9 mouse cellular contexts compared by ENCODE assay signal in the genomic region with DNA sequence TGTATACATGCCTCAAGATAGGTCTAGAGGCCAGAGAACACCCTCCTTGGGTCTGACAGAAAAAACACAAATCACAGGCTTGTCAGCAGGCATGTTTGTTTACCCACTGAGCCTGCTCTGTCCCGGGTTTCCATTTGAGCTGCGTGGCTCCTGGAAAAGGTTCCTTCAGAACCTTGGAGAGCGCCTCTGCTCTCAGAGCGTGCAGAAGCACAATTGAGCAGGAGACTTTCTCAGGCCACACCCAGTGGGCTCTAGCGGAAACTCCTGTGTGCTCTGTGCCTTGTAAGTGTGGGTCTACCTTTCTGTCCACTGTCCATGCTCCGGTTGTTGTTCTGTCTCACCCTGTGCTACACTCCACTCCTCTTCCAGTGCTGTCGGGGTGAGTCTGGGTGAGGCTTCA. TPM values are rescaled to one million over a fixed set of nuclear protein-coding genes. Genes with fewer than 3 reads are reported as not detected.
DNase-seq lines count a peak whose midpoint lies in the region; ATAC-seq lines count a peak whose summit lies in the region.
"Had no signal": no experiment of that assay in that cellular context is flagged by ENCODE, and none has a peak within 500 bp of the region (broad histone marks: within the 10 kb centered on the region; RNA-seq: fewer than 3 reads in every experiment).

No protein-coding gene starts in this region.

- no peaks in the 10 kb centered on the region for H3K9me3 ChIP-seq in hindbrain, embryonic 11.5 days (ENCODE audit: control insufficient read depth, low read length)
- no peaks in the 10 kb centered on the region for H3K9me3 ChIP-seq in hindbrain, embryonic 12.5 days (replicated peaks)
- H3K9me3 ChIP-seq: limb, embryonic 15.5 days had no signal

- ATAC-seq in hindbrain, embryonic 11.5 days (ENCODE audit: low FRiP score), result no peak
- ATAC-seq in hindbrain, embryonic 12.5 days (ENCODE audit: low FRiP score), result no peak

- peak; percentile 68 for DNase-seq in hindbrain, embryonic 11.5 days (ENCODE audit: low spot score)
- DNase-seq in Muller cell, postnatal 12 days (ENCODE audit: inconsistent ontology term), result peak; percentile 46
- peak; percentile 74 for DNase-seq in embryo, embryonic 11.5 days (ENCODE audit: low read depth, low spot score)
- peak; percentile 65 for DNase-seq in lung, postnatal 10 days
- DNase-seq in right cerebral cortex, postnatal 36 days (ENCODE audit: low spot score in 2 of 2), result no peak
- no peak for DNase-seq in cerebellum, adult 9-11 months
- no peak for DNase-seq in cerebellum, postnatal 25 days

- H3K36me3 ChIP-seq in hindbrain, embryonic 11.5 days (ENCODE audit: control insufficient read depth, insufficient read depth, low read length), result no peaks in the 10 kb centered on the region
- no peaks in the 10 kb centered on the region for H3K36me3 ChIP-seq in hindbrain, embryonic 12.5 days
- H3K36me3 ChIP-seq: limb, embryonic 15.5 days had no signal

- H3K27me3 ChIP-seq in hindbrain, embryonic 11.5 days (ENCODE audit: control insufficient read depth, insufficient read depth, low read length), result peaks cover 19% of the 10 kb centered on the region
- peaks cover 40% of the 10 kb centered on the region for H3K27me3 ChIP-seq in hindbrain, embryonic 12.5 days

- H3K9ac ChIP-seq in hindbrain, embryonic 11.5 days (ENCODE audit: low read depth, low read length), result no peak overlapping the region
- H3K9ac ChIP-seq in hindbrain, embryonic 12.5 days, result no peak overlapping the region
- H3K9ac ChIP-seq: limb, embryonic 15.5 days had no signal

- 0 out of 2 replicates have a peak, but pooled peaks cover 2% of the 10 kb centered on the region for H3K4me1 ChIP-seq in hindbrain, embryonic 11.5 days (replicated peaks; ENCODE audit: control insufficient read depth, insufficient read depth, low read length)
- H3K4me1 ChIP-seq in hindbrain, embryonic 12.5 days, result peaks cover 16% of the 10 kb centered on the region
- H3K4me1 ChIP-seq: limb, embryonic 15.5 days had no signal

- 15% methylated on average over 7 of the region's 7 CpGs for WGBS in hindbrain, embryonic 11.5 days
- WGBS in hindbrain, embryonic 12.5 days, result 20% methylated on average over 7 of the region's 7 CpGs

- no peak overlapping the region for H3K4me3 ChIP-seq in hindbrain, embryonic 11.5 days (ENCODE audit: low read depth, low read length)
- H3K4me3 ChIP-seq in hindbrain, embryonic 12.5 days, result no peak overlapping the region
- H3K4me3 ChIP-seq: limb, embryonic 15.5 days had no signal

- H3K4me2 ChIP-seq in hindbrain, embryonic 11.5 days (replicated peaks; ENCODE audit: low read depth, low read length), result no peak overlapping the region
- H3K4me2 ChIP-seq in hindbrain, embryonic 12.5 days (replicated peaks), result no peak overlapping the region
- H3K4me2 ChIP-seq: limb, embryonic 15.5 days had no signal

- no peak overlapping the region for H3K27ac ChIP-seq in hindbrain, embryonic 11.5 days (ENCODE audit: low read depth, low read length)
- H3K27ac ChIP-seq in hindbrain, embryonic 12.5 days, result no peak overlapping the region
- H3K27ac ChIP-seq: limb, embryonic 15.5 days had no signal

RNA-seq across cellular contexts. Expression of a gene that starts 6.8 kb away (rescaled TPM):
- polyA plus RNA-seq in hindbrain, embryonic 11.5 days (2014; fragmentation: Nextera tagmentation; extraction: Ambion mirVana), result 11.1 and 11.2 TPM in 2 replicates
- polyA plus RNA-seq in hindbrain, embryonic 12.5 days (2016; fragmentation: Nextera tagmentation; extraction: Ambion mirVana), result 47.7 and 50.9 TPM in 2 replicates

Comparison
In these comparisons a context has a peak if more than half of its experiments do, and no peak if none do; other contexts are left out.
1. DNase-seq: peak in hindbrain, embryonic 11.5 days (single experiment), Muller cell, postnatal 12 days (single experiment), embryo, embryonic 11.5 days (single experiment) and lung, postnatal 10 days (single experiment); none in right cerebral cortex, postnatal 36 days (0 of 2), cerebellum, adult 9-11 months (single experiment) and cerebellum, postnatal 25 days (0 of 2).